Mouse (Mus musculus) cerebellum, postnatal 25 days (tissue): Measurements from ENCODE around the gene Vmn1r81.

Experiments
- DNase-seq, 2 experiments: peaks; one replicate each; pipeline ENCODE4 v3.0.0; 2021; ENCODE audit warnings: mixed read lengths in 2 of 2

Gene Vmn1r81

GRCm38 (mm10) chr7:12268169-12268568 lies at the start of gene Vmn1r81:
Vmn1r81 (minus strand) TSS chr7:12268269.
- no peak for DNase-seq

GRCm38 (mm10) chr7:12300130-12300529 lies 32.1 kb upstream of the Vmn1r81 start, which contains the start of gene Vmn1r82:
Vmn1r82 (plus strand) TSS chr7:12300430.
- no peak for DNase-seq

- DNase-seq: no peak
Measured at GRCm38 (mm10) chr7:12204141-12204540, 63.9 kb downstream of the Vmn1r81 start.
